Mouse (Mus musculus) lung, postnatal 36 days (tissue): Measurements from ENCODE around the gene Atp1a4.

Source experiments
- DNase-seq: peaks from one replicate; pipeline ENCODE4 v3.0.0; 2022; ENCODE audit warnings: mixed read lengths

The Atp1a4 gene

DNA sequence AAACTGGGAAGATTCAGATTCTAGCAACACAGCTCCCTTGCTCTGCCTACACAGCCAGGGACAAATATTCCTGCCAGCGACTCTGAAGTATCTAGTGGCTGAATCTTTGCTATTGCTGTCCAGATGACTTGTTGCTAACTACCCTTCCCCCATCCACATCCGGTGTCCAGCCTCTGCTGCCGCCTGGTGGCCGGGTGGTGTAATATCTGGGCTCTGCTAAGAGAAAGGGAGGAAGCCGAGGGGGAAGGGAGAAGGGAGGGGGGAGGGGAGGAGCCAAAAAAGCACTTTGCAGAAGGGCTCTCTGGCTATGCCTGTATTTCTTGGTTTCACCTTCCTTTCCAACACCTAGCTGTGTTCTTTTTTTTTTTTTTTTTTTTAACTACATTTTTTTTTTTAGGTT, 41.1 kb downstream of the Atp1a4 start:
- DNase-seq: peak; percentile 93

DNA sequence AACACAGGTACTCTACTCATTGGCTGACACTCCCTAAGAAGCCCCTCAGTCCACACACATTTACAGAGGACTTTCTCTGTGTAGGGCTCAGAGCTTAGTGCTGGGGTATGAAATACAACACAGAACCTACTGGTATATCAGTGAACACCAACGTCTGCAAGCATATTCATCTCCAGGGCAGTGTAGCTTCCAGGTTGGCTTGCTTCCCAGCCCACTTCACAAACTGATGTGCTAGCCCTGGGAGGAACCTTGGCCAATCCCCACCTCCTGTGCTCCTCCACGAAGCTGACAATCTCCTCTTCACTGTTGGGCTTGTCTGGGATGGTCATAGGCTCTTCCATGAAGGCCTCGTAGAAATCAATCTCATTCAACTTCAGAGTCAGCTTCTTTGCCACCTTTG, 43.5 kb downstream of the Atp1a4 start:
- DNase-seq: peak; percentile 56

- DNase-seq: no peak
These were observed 44.4 kb downstream of the Atp1a4 start for GRCm38 (mm10) chr1:172213771-172214170.

DNA sequence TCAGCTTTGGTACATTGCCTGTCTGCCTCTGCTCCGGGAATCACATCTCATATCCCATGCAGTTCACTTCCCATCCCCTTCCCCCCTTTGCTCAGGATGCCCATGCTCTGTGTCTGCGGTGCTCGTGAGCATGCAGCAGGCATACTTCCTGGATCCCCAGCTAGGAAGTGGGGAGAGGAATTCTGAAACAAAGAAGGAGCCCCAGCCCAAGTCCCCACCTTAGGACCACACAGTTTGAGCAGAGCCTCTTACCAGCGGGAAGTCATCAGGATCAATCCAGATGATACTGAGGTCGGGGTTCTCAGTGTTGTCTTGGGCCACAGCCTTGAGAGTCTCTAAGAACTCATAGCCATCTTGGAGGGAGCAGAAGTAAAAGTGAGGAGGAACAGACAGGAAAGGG, 45.4 kb downstream of the Atp1a4 start:
- no peak for DNase-seq

- DNase-seq: no peak
These were observed 51.1 kb downstream of the Atp1a4 start for GRCm38 (mm10) chr1:172207111-172207584.

GRCm38 (mm10) chr1:172206141-172206917, 51.9 kb downstream of the Atp1a4 start, which contains the start of gene Pea15a:
Pea15a (minus strand) TSS chr1:172206804.
- DNase-seq: peak; percentile 88

GRCm38 (mm10) chr1:172205741-172206087, 52.5 kb downstream of the Atp1a4 start:
- no peak for DNase-seq

DNA sequence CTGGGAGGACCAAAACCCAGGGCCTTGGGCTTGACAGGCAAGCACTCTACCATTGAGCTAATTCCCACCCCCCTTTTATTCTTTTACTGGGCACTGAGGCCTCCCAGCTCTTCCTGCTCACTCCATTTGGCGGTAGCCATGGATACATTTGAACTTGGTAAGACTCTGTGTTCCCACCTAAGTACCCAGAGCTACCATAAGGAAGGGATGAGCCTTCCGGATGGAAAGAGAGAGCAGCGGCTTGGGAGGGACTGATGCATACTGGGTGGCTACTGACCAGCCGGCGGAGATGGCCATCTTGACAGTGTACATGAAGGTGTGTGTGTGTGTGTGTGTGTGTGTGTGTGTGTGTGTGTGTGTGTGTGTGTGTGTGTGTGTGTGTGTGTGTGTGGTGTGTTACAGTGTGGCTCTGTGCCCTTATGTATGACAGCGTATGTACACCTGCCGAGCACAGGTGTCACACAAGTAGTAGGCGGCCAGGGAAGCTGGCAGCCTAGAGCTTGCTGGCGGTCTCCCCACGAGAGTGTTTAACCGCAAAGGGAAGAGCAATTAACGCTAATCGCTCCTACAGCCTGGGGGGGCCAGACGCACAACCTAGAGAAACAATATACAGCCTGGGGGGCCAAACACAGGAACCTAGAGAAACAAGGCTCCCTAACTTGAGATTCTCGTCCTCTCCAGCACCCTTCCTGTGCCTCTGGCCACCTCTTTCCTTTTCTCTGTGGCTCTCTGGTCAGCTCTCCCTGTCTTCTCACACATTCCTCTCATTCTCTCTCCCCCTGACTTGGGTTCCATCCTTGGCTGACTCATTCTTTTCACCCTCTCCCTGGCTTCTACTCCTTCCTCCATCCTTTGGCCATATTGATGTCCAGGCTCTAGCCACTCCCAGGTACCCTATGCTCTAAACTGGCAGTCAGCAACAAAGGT, 53.1 kb downstream of the Atp1a4 start:
- DNase-seq: no peak

GRCm38 (mm10) chr1:172204033-172204813, 54.0 kb downstream of the Atp1a4 start:
- no peak for DNase-seq

GRCm38 (mm10) chr1:172203566-172203965, 54.6 kb downstream of the Atp1a4 start:
- DNase-seq: peak; percentile 25

DNA sequence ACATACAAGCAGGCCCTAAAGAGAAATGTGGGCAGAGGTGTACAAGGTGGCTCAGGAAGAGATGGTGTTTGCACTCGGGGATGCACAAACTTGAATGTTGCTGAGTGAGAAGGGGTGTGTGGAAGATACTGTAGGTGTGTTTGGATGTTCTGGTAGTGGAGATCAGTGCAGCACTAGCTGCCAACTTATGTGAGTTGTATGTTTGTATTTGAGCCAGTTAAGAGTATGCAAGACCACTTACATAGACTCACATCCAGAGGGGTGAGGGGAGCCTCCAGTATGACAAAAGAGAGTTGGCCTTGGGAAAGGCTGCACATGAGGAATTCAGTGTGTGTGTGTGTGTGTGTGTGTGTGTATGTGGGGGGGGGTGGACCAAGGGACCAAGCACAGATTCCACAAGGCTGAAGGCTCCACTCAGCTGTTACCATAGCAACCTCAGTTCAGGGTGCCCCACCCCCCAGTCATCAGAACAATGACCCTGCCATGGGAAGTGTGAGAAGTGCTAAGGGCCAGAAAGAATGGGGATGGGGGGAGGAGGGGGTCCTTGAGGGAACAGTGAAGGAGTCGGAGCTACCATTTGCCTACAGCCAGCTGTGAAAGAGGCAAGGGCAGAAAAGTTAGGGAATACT, 55.2 kb downstream of the Atp1a4 start:
- DNase-seq: no peak

GRCm38 (mm10) chr1:172201967-172202880, 56.0 kb downstream of the Atp1a4 start:
- no peak for DNase-seq

DNA sequence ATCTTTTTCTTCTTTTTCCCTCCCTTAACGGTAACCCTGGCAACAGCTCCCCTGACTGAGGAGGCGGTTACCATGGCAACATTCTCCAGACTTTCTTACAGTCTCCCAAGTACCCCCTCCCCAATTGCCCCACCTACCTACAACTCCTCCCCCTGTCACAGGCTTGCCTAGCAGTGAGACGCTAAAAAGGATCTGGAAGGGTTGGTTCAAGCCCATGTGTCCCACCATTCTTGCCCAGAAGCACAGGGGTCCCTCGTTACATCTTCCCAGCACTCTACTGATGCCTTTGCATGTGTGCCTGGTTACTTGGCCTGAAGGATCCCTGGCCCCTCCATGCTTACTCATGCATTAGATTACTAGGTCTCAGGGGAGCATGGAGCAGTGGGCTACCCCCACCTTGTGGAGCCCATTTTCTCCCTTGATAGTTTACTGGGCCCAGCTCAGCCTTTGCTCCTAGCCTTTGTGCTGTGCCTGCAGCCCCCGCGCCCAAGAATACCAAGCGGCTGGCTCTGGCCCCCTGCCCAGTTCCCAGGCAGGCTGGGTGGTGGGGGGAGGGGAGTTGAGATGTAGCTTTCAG, 57.3 kb downstream of the Atp1a4 start:
- no peak for DNase-seq

GRCm38 (mm10) chr1:172200161-172200560, 58.1 kb downstream of the Atp1a4 start:
- DNase-seq: peak; percentile 54

- DNase-seq: no peak
These were observed 59.2 kb downstream of the Atp1a4 start for GRCm38 (mm10) chr1:172198996-172199395.

DNA sequence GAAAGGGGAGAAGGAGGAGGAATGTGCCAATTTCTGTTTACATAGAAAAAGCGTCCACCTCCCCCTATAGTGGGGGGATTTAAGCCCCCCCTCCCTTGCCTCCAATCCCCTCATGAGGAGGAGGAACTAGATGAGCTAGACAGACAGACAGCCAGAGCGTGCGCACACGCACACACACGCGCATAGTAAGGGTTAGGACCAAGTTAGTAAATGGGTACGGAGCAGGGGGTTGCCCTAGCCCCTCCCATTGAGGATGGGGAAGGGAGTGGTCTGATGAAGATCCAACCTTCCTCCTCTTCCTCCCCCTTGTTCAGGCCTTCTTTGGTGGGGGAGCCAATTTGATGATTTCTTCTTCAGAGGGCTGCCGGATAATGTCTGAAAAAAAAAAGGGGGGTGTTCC, 59.9 kb downstream of the Atp1a4 start:
- no peak for DNase-seq

DNA sequence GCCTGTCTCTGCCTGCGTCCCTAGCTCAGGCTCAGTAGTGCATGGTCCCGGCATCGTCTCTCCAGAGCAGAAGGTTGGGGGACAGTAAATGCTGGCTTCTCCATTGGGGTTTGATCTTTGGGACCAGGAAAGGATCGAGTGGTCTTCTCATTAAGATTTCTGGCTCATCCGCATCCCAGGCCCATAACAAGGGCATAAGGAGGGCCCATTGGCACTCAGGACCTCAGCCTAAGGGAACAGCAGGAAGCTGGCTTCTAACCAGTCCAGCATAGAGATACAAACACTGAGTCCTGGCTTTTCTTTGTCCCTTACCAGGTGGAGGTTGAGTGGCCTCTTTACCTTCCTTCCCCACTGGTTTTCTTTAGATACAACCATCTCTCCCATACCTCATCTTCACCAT, 60.4 kb downstream of the Atp1a4 start:
- DNase-seq: no peak

DNA sequence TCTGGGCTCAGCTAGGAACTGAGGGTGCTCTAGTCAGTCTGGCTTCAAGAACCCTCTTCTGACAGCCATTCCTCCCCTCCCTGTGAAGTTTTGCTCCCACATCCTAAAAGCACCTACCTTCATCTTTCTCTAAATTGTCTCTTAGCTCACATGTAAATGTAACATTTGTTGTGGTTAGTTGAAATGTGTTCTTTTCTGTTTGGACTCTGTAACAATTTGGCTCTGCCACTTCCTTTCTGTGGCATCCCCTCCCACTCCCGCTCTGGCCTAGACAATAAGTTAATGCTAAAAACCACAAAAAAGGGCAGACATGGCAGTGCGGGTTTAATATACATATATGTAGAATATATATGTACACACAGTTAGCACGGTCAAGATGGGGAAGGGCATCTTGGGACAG, 61.1 kb downstream of the Atp1a4 start:
- no peak for DNase-seq

GRCm38 (mm10) chr1:172194435-172194834, 63.8 kb downstream of the Atp1a4 start:
- no peak for DNase-seq

GRCm38 (mm10) chr1:172192217-172192616, 66.0 kb downstream of the Atp1a4 start:
- DNase-seq: no peak

DNA sequence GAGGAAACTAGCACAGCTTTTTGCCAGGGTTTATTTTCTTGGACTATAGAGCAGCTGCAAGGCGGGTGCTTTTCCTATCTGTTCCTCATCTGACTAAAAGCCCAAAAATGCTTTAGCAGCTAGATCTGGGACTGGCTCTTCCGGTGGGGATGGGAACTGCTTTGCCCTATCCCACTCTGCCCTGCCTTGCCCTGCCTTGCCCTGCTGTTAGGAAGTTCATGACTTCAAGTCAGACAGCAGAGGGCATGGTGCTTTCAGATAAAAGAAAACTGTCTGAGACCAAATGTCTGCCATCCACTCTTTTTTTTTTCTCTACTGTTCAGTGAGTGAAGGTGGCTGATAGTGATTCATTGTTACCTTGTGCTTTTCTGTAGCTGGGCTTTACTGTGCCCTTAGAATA, 66.6 kb downstream of the Atp1a4 start:
- no peak for DNase-seq
